Mouse (Mus musculus) splenic B cell, adult 2 months (primary cell): ENCODE results near the gene Rbm43.

Experiments
- DNase-seq: peaks from one replicate; pipeline ENCODE4 v3.0.0-alpha.2; 2011; ENCODE audit warnings: low read depth, low spot score
- H3K27me3 ChIP-seq: 2 replicates; pipeline ENCODE4 v1.6.1; 2012; ENCODE audit warnings: mild to moderate bottlenecking, low read length, moderate library complexity, mixed read lengths; ENCODE audit not compliant: control insufficient read depth, poor library complexity, insufficient read depth, severe bottlenecking
- H3K36me3 ChIP-seq: 2 replicates; pipeline ENCODE4 v1.6.1; 2012; ENCODE audit warnings: mild to moderate bottlenecking, low read length, moderate library complexity, mixed read lengths; ENCODE audit not compliant: control insufficient read depth, poor library complexity, insufficient read depth, severe bottlenecking

Rbm43 gene

GRCm38 (mm10) chr2:51934574-51935334, at the start of gene Rbm43:
Gene Rbm43 (minus strand): TSS chr2:51935163.
- peak; percentile 89 for DNase-seq
- Histone ChIP-seq H3K27me3 (no peaks in the 10 kb centered on the region), H3K36me3 (peaks cover under 1% of the 10 kb centered on the region; the same call in 1 of the 2 replicates)

GRCm38 (mm10) chr2:51982288-51982687, 47.3 kb upstream of the Rbm43 start:
- DNase-seq = peak; percentile 44
- Histone ChIP-seq H3K27me3 (no peaks in the 10 kb centered on the region; the same call in 1 of the 2 replicates), H3K36me3 (no peaks in the 10 kb centered on the region)

GRCm38 (mm10) chr2:51981630-51982029, 46.7 kb upstream of the Rbm43 start:
- H3K36me3 ChIP-seq = no peaks in the 10 kb centered on the region
- no peak for DNase-seq
- H3K27me3 ChIP-seq = no peaks in the 10 kb centered on the region; the same call in 1 of the 2 replicates

GRCm38 (mm10) chr2:51973410-51973968, 38.5 kb upstream of the Rbm43 start, which contains the start of gene Nmi:
Gene Nmi (minus strand): TSS chr2:51973494.
- H3K27me3 ChIP-seq = no peaks in the 10 kb centered on the region; the same call in 1 of the 2 replicates
- DNase-seq = no peak
- no peaks in the 10 kb centered on the region for H3K36me3 ChIP-seq

DNA sequence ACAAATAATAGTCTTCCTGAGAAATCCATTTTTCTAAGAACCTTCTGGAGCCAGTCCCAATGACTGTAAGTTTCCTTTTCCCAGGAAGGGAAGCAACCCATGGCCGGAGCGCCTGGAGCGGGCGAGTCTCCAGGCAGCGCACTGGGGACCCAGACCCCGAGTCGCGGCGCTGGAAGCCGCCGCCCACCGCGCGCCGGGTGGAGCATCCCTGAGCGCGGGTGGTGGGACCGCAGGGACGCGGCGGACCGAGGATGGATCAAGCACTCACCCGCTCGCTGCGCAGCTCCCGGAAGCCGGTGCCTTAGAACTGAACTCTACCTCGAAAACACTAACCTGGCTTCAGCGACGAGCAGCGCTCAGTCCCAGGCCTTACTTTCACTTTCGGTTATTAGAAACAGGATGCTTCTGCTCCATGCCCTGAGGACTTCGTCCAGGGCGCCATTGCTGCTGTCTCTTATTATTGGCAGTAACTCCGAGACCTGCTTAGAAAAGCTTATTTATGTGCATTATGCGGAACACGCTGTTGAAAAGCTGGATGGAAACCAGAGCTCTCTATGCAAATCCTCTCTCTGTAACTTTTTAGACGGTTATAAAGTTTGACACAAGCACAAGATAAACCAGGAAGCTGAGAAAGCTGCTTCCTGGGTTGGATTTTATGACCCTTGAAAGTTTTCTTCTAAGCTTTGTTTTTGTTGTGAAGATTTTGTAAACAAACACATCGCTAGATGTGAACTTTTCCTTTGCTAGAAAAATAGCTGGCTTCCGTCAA, 37.9 kb upstream of the Rbm43 start:
- H3K27me3 ChIP-seq = no peaks in the 10 kb centered on the region
- no peaks in the 10 kb centered on the region for H3K36me3 ChIP-seq
- peak; percentile 83 for DNase-seq

GRCm38 (mm10) chr2:51972142-51972541, 37.2 kb upstream of the Rbm43 start:
- Histone ChIP-seq H3K36me3 (no peaks in the 10 kb centered on the region), H3K27me3 (no peaks in the 10 kb centered on the region)
- DNase-seq = peak; percentile 70

GRCm38 (mm10) chr2:51970897-51971296, 35.9 kb upstream of the Rbm43 start:
- Histone ChIP-seq H3K36me3 (no peaks in the 10 kb centered on the region), H3K27me3 (no peaks in the 10 kb centered on the region)
- DNase-seq = no peak

DNA sequence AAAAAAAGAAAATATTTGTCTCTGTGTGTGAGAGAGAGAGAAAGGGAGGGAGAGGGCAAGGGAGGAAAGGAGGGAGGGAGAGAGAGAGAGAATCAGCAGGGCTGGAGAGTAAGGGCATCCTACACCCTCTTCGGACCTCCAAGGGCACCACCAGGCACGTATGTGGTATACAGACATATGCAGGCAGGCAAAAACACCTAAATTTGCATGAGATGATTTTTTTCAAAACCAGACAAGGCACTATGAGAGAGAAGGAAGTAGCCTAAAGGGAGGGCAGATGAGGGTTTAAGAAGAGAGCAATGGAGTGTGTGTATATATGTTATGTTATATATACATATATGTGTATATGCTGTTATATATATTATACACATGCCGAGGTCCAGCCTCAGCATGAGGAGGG, 32.3 kb upstream of the Rbm43 start:
- H3K36me3 ChIP-seq = no peaks in the 10 kb centered on the region
- DNase-seq = peak; percentile 61
- H3K27me3 ChIP-seq = no peaks in the 10 kb centered on the region

DNA sequence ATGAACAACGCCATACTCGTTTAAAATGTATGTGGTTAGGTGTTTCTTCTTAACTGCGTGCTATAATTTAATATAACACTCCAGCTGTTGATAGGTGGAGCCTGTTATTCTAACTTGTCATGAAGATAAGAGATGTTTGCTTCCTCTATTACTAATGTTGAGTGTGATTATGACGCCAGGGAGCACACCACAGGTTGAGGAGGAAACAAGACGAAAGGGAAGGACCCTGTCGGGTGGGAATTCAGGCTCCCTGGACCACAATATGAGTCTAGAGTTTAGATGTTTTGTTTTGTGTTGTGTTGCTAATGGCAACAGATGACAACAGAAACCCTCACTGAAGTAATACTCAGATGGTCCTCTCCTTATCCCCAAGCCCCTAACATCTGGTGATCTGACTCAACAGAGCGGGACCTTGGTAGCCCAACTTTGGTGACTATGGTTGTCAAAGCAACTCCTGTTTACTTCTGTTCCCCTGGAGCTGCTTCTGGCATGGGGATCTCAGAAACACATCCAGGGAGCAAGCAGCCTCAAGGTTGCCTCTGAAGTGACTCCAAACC, 18.8 kb upstream of the Rbm43 start:
- no peak for DNase-seq

DNA sequence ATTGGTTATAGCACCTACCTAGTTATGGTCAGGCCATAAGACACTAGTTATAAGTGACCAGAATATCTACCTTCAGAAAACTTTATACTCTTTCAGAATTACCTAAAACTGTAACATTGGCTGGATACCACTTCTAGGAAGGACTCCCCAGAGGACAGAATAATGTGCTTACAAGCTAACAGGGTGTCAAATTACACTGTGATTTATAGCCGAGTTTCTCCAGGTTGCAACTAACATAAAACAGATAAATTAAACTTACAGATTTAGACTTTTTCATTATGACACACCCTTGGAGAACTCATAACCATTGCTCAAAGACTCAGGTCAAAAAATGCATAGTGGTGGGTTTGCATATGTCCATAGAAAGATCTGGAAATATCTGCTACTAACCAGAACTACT, 15.9 kb upstream of the Rbm43 start:
- DNase-seq = no peak
- Histone ChIP-seq H3K27me3 (no peaks in the 10 kb centered on the region), H3K36me3 (0 out of 2 replicates have a peak, but pooled peaks cover 4% of the 10 kb centered on the region)

More for the DNA sequence above, 18.8 kb upstream of the Rbm43 start:
- Histone ChIP-seq H3K27me3 (no peaks in the 10 kb centered on the region), H3K36me3 (peaks cover 7% of the 10 kb centered on the region; the same call in 1 of the 2 replicates)

- no peak for DNase-seq
- Histone ChIP-seq H3K27me3 (no peaks in the 10 kb centered on the region), H3K36me3 (0 out of 2 replicates have a peak, but pooled peaks cover 2% of the 10 kb centered on the region)
Measured at GRCm38 (mm10) chr2:51948105-51948830, 13.3 kb upstream of the Rbm43 start.

GRCm38 (mm10) chr2:51945812-51946211, 10.8 kb upstream of the Rbm43 start:
- no peak for DNase-seq
- Histone ChIP-seq H3K27me3 (no peaks in the 10 kb centered on the region), H3K36me3 (0 out of 2 replicates have a peak, but pooled peaks cover 2% of the 10 kb centered on the region)

- no peak for DNase-seq
- Histone ChIP-seq H3K27me3 (no peaks in the 10 kb centered on the region), H3K36me3 (no peaks in the 10 kb centered on the region)
Measured at GRCm38 (mm10) chr2:51941832-51942231, 6.9 kb upstream of the Rbm43 start.

GRCm38 (mm10) chr2:51938750-51939149, 3.8 kb upstream of the Rbm43 start:
- Histone ChIP-seq H3K36me3 (no peaks in the 10 kb centered on the region), H3K27me3 (no peaks in the 10 kb centered on the region)
- no peak for DNase-seq
